Mouse (Mus musculus) midbrain, postnatal 0 days (tissue): ENCODE results near the gene Myo16. TPM values are rescaled to one million over a fixed set of nuclear protein-coding genes. Genes with fewer than 3 reads are reported as not detected.

Experiments
- ATAC-seq: fragments of 200-750 bp; cut with Nextera tagmentation; 2 replicates; pipeline ENCODE4 v1.8.0; 2017; ENCODE audit warnings: moderate number of reproducible peaks, mild to moderate bottlenecking, moderate TSS enrichment, moderate library complexity; ENCODE audit not compliant: low FRiP score
- DNase-seq: peaks from one replicate; pipeline ENCODE4 v3.0.0-alpha.2; 2015; ENCODE audit warnings: low spot score
- H3K27ac ChIP-seq: fragments of 300-500 bp; sonication (generic); 2 replicates; pipeline ENCODE4 v1.5.1; 2014; ENCODE audit warnings: low read depth, mild to moderate bottlenecking, low read length, mixed read lengths
- H3K27me3 ChIP-seq: fragments of 300-500 bp; sonication (generic); 2 replicates; pipeline ENCODE4 v1.6.1; 2014; ENCODE audit warnings: low read length, control low read depth, mixed read lengths; ENCODE audit not compliant: insufficient read depth
- H3K36me3 ChIP-seq: fragments of 300-500 bp; sonication (generic); 2 replicates; pipeline ENCODE4 v1.6.1; 2014; ENCODE audit warnings: low read length, control low read depth, mixed read lengths; ENCODE audit not compliant: insufficient read depth
- H3K4me1 ChIP-seq: fragments of 300-500 bp; sonication (generic); 2 replicates; pipeline ENCODE4 v1.6.1; 2014; ENCODE audit warnings: mild to moderate bottlenecking, control low read depth, antibody characterized with exemption, low read length, mixed read lengths; ENCODE audit not compliant: insufficient read depth
- H3K4me2 ChIP-seq: fragments of 300-500 bp; sonication (generic); 2 replicates; pipeline ENCODE4 v1.6.1; 2014; ENCODE audit warnings: low read depth, mild to moderate bottlenecking, low read length, mixed read lengths; ENCODE audit not compliant: poor library complexity, severe bottlenecking
- H3K4me3 ChIP-seq: fragments of 300-500 bp; sonication (generic); 2 replicates; pipeline ENCODE4 v1.5.1; 2014; ENCODE audit warnings: low read depth, mild to moderate bottlenecking, low read length, moderate library complexity
- H3K9ac ChIP-seq: fragments of 300-500 bp; sonication (generic); replicated peaks from 2 replicates; pipeline ENCODE4 v1.6.1; 2014; ENCODE audit warnings: mild to moderate bottlenecking, low read length, moderate library complexity, mixed read lengths; ENCODE audit not compliant: poor library complexity, severe bottlenecking
- H3K9me3 ChIP-seq: fragments of 300-500 bp; sonication (generic); 2 replicates; pipeline ENCODE4 v1.6.1; 2016; ENCODE audit warnings: low read length, control low read depth
- CTCF ChIP-seq: IDR thresholded peaks from 2 replicates; pipeline ENCODE4 v1.5.1; 2016; ENCODE audit warnings: antibody characterized with exemption, mild to moderate bottlenecking
- WGBS: fragments of 180-500 bp; shearing (Covaris S2); extraction: QIAGEN DNeasy Blood & Tissue Kit; methylation state at CpG from one replicate; pipeline ENCODE4 v1.1.7; 2014; 5-methylcytosine and 5-hydroxymethylcytosine counted together
- polyA plus RNA-seq: library from polyadenylated mRNA; unstranded; fragments of >200 nt; fragmentation: Nextera tagmentation; extraction: Ambion mirVana; gene quantifications from 2 replicates; pipeline ENCODE4 v1.2.1, GENCODE M21; 2015
- total RNA-seq: library from RNA; depleted of rRNA; stranded (reverse); fragments of >200 nt; gene quantifications from 2 replicates; pipeline ENCODE4 v1.2.3, GENCODE M21; 2014

The Myo16 gene
- total and polyA plus RNA-seq, 2 experiments from 2014 or later: 7.7 to 59.9 TPM

GRCm38 (mm10) chr8:10130513-10131414, 22.9 kb upstream of the Myo16 start:
- Histone ChIP-seq H3K27ac (no peak overlapping the region), H3K4me1 (no peaks in the 10 kb centered on the region), H3K36me3 (no peaks in the 10 kb centered on the region), H3K4me2 (no peak overlapping the region), H3K9me3 (peaks cover 4% of the 10 kb centered on the region; the same call in 1 of the 2 replicates), H3K27me3 (no peaks in the 10 kb centered on the region), H3K4me3 (no peak overlapping the region), H3K9ac (no peak overlapping the region)
- ATAC-seq (peak; percentile 66; the same call in 1 of the 2 replicates), DNase-seq (peak; percentile 61)
- no peak for TF ChIP-seq CTCF
- 26% methylated on average over 15 of the region's 15 CpGs for WGBS

DNA sequence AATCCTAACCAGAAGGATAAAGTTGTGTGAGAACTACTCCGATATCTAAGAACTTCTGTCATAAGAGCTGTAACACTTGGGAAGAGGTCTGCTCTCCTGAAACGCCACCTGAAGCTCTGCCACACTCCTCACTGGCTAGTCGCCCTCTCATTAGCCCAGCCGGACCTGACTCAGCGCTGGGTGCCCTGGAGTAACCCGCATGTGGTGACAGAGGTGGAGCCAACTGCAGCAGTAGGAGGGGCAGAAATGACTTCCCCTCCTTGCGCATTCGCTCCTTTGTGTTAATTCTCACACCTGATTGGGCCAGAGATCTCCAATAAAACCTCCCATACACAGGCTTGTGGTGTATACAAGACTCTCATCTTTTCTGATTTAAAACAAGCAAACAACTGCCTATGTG, 14.2 kb upstream of the Myo16 start:
- no peaks in the 10 kb centered on the region for H3K36me3 ChIP-seq
- no peak overlapping the region for H3K4me2 ChIP-seq
- no peak overlapping the region for H3K4me3 ChIP-seq
- H3K27me3 ChIP-seq: 0 out of 2 replicates have a peak, but pooled peaks cover 3% of the 10 kb centered on the region
- no peak for DNase-seq
- peaks cover 3% of the 10 kb centered on the region; the same call in 1 of the 2 replicates for H3K9me3 ChIP-seq
- H3K9ac ChIP-seq: no peak overlapping the region
- no peaks in the 10 kb centered on the region for H3K4me1 ChIP-seq
- no peak for TF ChIP-seq CTCF
- 48% methylated on average over 8 of the region's 8 CpGs for WGBS
- no peak overlapping the region for H3K27ac ChIP-seq
- no peak for ATAC-seq

- no peak for ATAC-seq
Measured at GRCm38 (mm10) chr8:10143961-10144360, 9.8 kb upstream of the Myo16 start.

DNA sequence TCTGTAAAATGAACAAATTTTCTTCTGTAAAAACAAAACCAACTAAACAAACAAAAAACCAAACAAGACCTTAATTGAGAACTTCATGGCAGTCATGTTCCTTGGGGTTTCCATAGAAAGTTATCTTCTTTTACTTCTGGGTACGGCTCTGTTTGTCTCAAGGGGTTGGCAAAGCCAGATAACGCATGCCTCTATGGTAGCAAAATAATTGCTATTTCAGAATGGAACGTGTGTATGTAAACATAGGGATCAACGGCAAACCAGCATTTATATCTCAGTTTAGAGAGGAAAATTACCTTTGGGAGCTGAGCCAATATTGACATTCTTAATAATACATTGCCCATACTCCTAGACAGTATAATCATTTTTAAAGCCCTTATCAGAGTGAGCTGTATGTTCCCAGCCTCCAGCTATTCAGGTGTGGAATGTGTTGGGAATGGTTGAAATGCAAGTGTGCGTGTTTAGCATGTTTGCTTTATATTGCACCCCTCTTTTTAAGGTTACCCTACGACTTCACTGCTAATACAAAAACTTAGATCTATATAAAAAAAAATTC, 1.9 kb upstream of the Myo16 start:
- TF ChIP-seq CTCF: no peak
- no peaks in the 10 kb centered on the region for H3K27me3 ChIP-seq

More at GRCm38 (mm10) chr8:10143961-10144360, 9.8 kb upstream of the Myo16 start:
- H3K4me3 ChIP-seq: no peak overlapping the region
- TF ChIP-seq CTCF: no peak
- H3K4me1 ChIP-seq: no peaks in the 10 kb centered on the region
- WGBS: 81% methylated on average over 10 of the region's 10 CpGs
- H3K9ac ChIP-seq: no peak overlapping the region
- no peaks in the 10 kb centered on the region for H3K36me3 ChIP-seq
- no peak overlapping the region for H3K27ac ChIP-seq
- 0 out of 2 replicates have a peak, but pooled peaks cover 3% of the 10 kb centered on the region for H3K27me3 ChIP-seq
- no peak for DNase-seq
- H3K4me2 ChIP-seq: no peak overlapping the region
- no peaks in the 10 kb centered on the region for H3K9me3 ChIP-seq

DNA sequence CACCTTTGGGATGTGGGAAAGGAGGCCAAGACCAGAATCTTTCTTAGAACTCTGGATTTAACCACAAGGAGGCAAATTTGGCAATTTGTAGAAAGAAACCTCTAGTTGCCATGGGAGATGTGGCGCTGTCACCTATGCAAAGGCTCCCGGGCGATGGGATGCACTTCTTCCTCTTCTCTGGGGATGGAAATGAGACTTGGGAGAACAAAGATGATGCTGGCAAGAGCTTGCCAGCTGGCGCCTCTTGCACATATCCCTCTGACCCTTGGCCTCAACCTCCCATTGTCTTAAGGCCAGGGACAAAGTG, 681 bp downstream of the Myo16 start:
- WGBS: 7% methylated on average over 4 of the region's 4 CpGs
- DNase-seq (peak; percentile 46), ATAC-seq (peak; percentile 7; the same call in 1 of the 2 replicates)

More for the DNA sequence above, 1.9 kb upstream of the Myo16 start:
- Histone ChIP-seq H3K4me1 (0 out of 2 replicates have a peak, but pooled peaks cover 6% of the 10 kb centered on the region), H3K9me3 (no peaks in the 10 kb centered on the region), H3K4me3 (no peak overlapping the region), H3K9ac (no peak overlapping the region), H3K36me3 (no peaks in the 10 kb centered on the region), H3K4me2 (no peak overlapping the region), H3K27ac (no peak overlapping the region)
- 80% methylated on average over 6 of the region's 6 CpGs for WGBS
- no peak for ATAC-seq
- DNase-seq: no peak

More for the DNA sequence above, 681 bp downstream of the Myo16 start:
- peak overlapping the region; percentile 73 for H3K4me3 ChIP-seq
- H3K27ac ChIP-seq: 0 out of 2 replicates have a peak overlapping the region, but pooled peaks have one; percentile 14
- TF ChIP-seq CTCF: peak; percentile 27; the same call in 1 of the 2 replicates
- H3K9ac ChIP-seq: peak overlapping the region; percentile 65
- no peaks in the 10 kb centered on the region for H3K36me3 ChIP-seq
- no peaks in the 10 kb centered on the region for H3K27me3 ChIP-seq
- no peaks in the 10 kb centered on the region for H3K9me3 ChIP-seq
- H3K4me2 ChIP-seq: peak overlapping the region; percentile 71
- 0 out of 2 replicates have a peak, but pooled peaks cover 6% of the 10 kb centered on the region for H3K4me1 ChIP-seq
